Comparison of ENCODE assay signal across 8 mouse cellular contexts in genomic region chr14:73385720-73386374, GRCm38 (mm10). TPM values are rescaled to one million over a fixed set of nuclear protein-coding genes. Genes with fewer than 3 reads are reported as not detected.
A peak's percentile ranks its signal among the peaks of the same experiment; 100 is the strongest.
DNase-seq lines count a peak whose midpoint lies in the region; ATAC-seq and TF ChIP-seq lines count a peak whose summit lies in the region.

No protein-coding gene starts in this region.

- H3K27ac ChIP-seq in heart, embryonic 12.5 days (ENCODE audit: poor library complexity, severe bottlenecking) = peak overlapping the region; percentile 98
- peak overlapping the region; percentile 59 for H3K27ac ChIP-seq in MEL (ENCODE audit: control insufficient read depth, low read depth, low read length)
- peak overlapping the region; percentile 96; the same call in 1 of the 2 replicates for H3K27ac ChIP-seq in forebrain, embryonic 15.5 days (replicated peaks)
- H3K27ac ChIP-seq in liver, postnatal 0 days (ENCODE audit: low read depth) = peak overlapping the region; percentile 98

- no peak for TF ChIP-seq POLR2A in MEL (IDR thresholded peaks at IDR 0.05; ENCODE audit: control insufficient read depth in 1 of 2, insufficient read depth in 1 of 2, low read depth in 1 of 2, low read length in 2 of 2, poor library complexity in 1 of 2)

- no peak for TF ChIP-seq CTCF in MEL (IDR thresholded peaks at IDR 0.05 in 2 of 3, conservative IDR thresholded peaks at IDR 0.05 in 1 of 3; ENCODE audit: control insufficient read depth in 1 of 3, insufficient read depth in 1 of 3, low read depth in 2 of 3, low read length in 3 of 3, poor library complexity in 1 of 3, severe bottlenecking in 1 of 3)
- no peak for TF ChIP-seq CTCF in liver, postnatal 0 days (IDR thresholded peaks at IDR 0.05; ENCODE audit: low read depth)

- H3K9me3 ChIP-seq in heart, embryonic 12.5 days (replicated peaks) = no peaks in the 10 kb centered on the region
- H3K9me3 ChIP-seq in MEL (replicated peaks; ENCODE audit: insufficient read depth, low read length) = no peaks in the 10 kb centered on the region
- H3K9me3 ChIP-seq in forebrain, embryonic 15.5 days = no peaks in the 10 kb centered on the region
- no peaks in the 10 kb centered on the region for H3K9me3 ChIP-seq in liver, postnatal 0 days (ENCODE audit: low read length)

- no peak for DNase-seq in heart, postnatal 14 days
- no peak for DNase-seq in MEL (ENCODE audit: low read depth, low spot score)
- no peak for DNase-seq in liver, postnatal 0 days
- no peak for DNase-seq in thymus, postnatal 36 days
- DNase-seq in spleen, postnatal 36 days (ENCODE audit: low spot score in 2 of 2) = no peak
- no peak for DNase-seq in layer of hippocampus, postnatal 25 days (ENCODE audit: extremely low spot score in 1 of 2, low spot score in 1 of 2)

- no peaks in the 10 kb centered on the region for H3K36me3 ChIP-seq in heart, embryonic 12.5 days
- H3K36me3 ChIP-seq in MEL (ENCODE audit: control insufficient read depth in 1 of 2, insufficient read depth in 2 of 2, low read length in 2 of 2) = peaks cover 0 to 42% of the 10 kb centered on the region in 2 experiments; a peak in 2 of 4 replicates
- no peaks in the 10 kb centered on the region for H3K36me3 ChIP-seq in forebrain, embryonic 15.5 days
- H3K36me3 ChIP-seq in liver, postnatal 0 days (replicated peaks; ENCODE audit: insufficient read depth, low read length) = peaks cover 5% of the 10 kb centered on the region; the same call in 1 of the 2 replicates

- peaks cover 38% of the 10 kb centered on the region for H3K4me1 ChIP-seq in heart, embryonic 12.5 days (replicated peaks)
- H3K4me1 ChIP-seq in MEL (ENCODE audit: control insufficient read depth in 1 of 2, insufficient read depth in 2 of 2, low read length in 2 of 2) = peaks cover 13 to 22% of the 10 kb centered on the region in 2 experiments
- peaks cover 48% of the 10 kb centered on the region for H3K4me1 ChIP-seq in forebrain, embryonic 15.5 days
- H3K4me1 ChIP-seq in liver, postnatal 0 days (ENCODE audit: insufficient read depth) = peaks cover 54% of the 10 kb centered on the region

- TF ChIP-seq RAD21 in MEL (IDR thresholded peaks at IDR 0.05; ENCODE audit: low read depth, low read length) = no peak

- no peak for TF ChIP-seq EP300 in MEL (IDR thresholded peaks at IDR 0.05; ENCODE audit: low read depth in 1 of 2, low read length in 2 of 2)
- no peak for TF ChIP-seq EP300 in liver, postnatal 0 days (IDR thresholded peaks at IDR 0.05; ENCODE audit: low read depth)

- H3K79me2 ChIP-seq in MEL (ENCODE audit: control insufficient read depth, insufficient read depth, low read length, poor library complexity) = peaks cover 15% of the 10 kb centered on the region

- intact Hi-C loops in heart, postnatal 14 days (cut with DNase I) = loop anchor here (2.0 kb wide), 1 partner anchor 89 kb away; no protein-coding TSS in a partner anchor

- no peak overlapping the region for H3K9ac ChIP-seq in heart, embryonic 12.5 days
- no peak overlapping the region for H3K9ac ChIP-seq in MEL (ENCODE audit: control insufficient read depth, low read depth, low read length, poor library complexity, severe bottlenecking)
- no peak overlapping the region for H3K9ac ChIP-seq in forebrain, embryonic 15.5 days (replicated peaks)
- H3K9ac ChIP-seq in liver, postnatal 0 days (replicated peaks) = peak overlapping the region; percentile 97; the same call in 1 of the 2 replicates

- WGBS in heart, embryonic 12.5 days = 83% methylated on average over 2 of the region's 2 CpGs
- 78% methylated on average over 2 of the region's 2 CpGs for WGBS in forebrain, embryonic 15.5 days
- 70% methylated on average over 2 of the region's 2 CpGs for WGBS in liver, postnatal 0 days (ENCODE audit: insufficient replicate concordance)

- H3K27me3 ChIP-seq in heart, embryonic 12.5 days (replicated peaks) = no peaks in the 10 kb centered on the region
- H3K27me3 ChIP-seq in MEL (ENCODE audit: control insufficient read depth in 1 of 2, insufficient read depth in 2 of 2, low read length in 2 of 2) = no peaks in the 10 kb centered on the region
- H3K27me3 ChIP-seq in forebrain, embryonic 15.5 days = no peaks in the 10 kb centered on the region
- H3K27me3 ChIP-seq in liver, postnatal 0 days (ENCODE audit: insufficient read depth, low read length) = no peaks in the 10 kb centered on the region

- peak overlapping the region; percentile 76 for H3K4me3 ChIP-seq in heart, embryonic 12.5 days
- H3K4me3 ChIP-seq in MEL (ENCODE audit: control insufficient read depth in 1 of 2, insufficient read depth in 1 of 2, low read depth in 2 of 2, low read length in 2 of 2) = peak overlapping the region; percentile 39 to 93
- peak overlapping the region; percentile 99 for H3K4me3 ChIP-seq in forebrain, embryonic 15.5 days
- H3K4me3 ChIP-seq in liver, postnatal 0 days (ENCODE audit: low read depth, low read length) = peak overlapping the region; percentile 93; the same call in 1 of the 2 replicates

- H3K4me2 ChIP-seq in heart, embryonic 12.5 days = peak overlapping the region; percentile 71; the same call in 1 of the 2 replicates
- H3K4me2 ChIP-seq in forebrain, embryonic 15.5 days (replicated peaks) = peak overlapping the region; percentile 59; the same call in 1 of the 2 replicates
- H3K4me2 ChIP-seq in liver, postnatal 0 days (ENCODE audit: low read depth, low read length) = peak overlapping the region; percentile 82

- ATAC-seq in heart, embryonic 12.5 days (ENCODE audit: insufficient number of reproducible peaks, low FRiP score) = no peak
- peak; percentile 21; the same call in 1 of the 2 replicates for ATAC-seq in forebrain, embryonic 15.5 days (replicated peaks)
- ATAC-seq in liver, postnatal 0 days = peak; percentile 28

TF ChIP-seq in MEL, 35 proteins besides CTCF, POLR2A, EP300 and RAD21:
- TF ChIP-seq MXI1 (IDR thresholded peaks at IDR 0.05; ENCODE audit: low read depth, low read length) = 0 out of 2 replicates have a peak, but pooled peaks have one; percentile 13
- TF ChIP-seq CHD2 (IDR thresholded peaks at IDR 0.05; ENCODE audit: low read length) = no peak
- TF ChIP-seq ZMIZ1 (IDR thresholded peaks at IDR 0.05; ENCODE audit: low read depth, low read length) = no peak

RNA-seq across cellular contexts. Expression of gene Itm2b, which starts 0.8 kb away (rescaled TPM):
- polyA plus RNA-seq in heart, embryonic 12.5 days (2016; fragmentation: Nextera tagmentation; extraction: Ambion mirVana) = 642 and 652 TPM in 2 replicates
- 100 to 1,000 TPM; 584 to 674 TPM for total RNA-seq in heart, postnatal 14 days (2021)
- 54.0 and 56.3 TPM in 2 replicates for total RNA-seq in MEL (2012; rRNA removed)
- 100 to 1,000 TPM; 101 to 312 TPM for polyA plus RNA-seq in MEL (2012; ENCODE audit: insufficient read depth in 1 of 2, insufficient read length in 2 of 2, low read depth in 1 of 2, low replicate concordance in 2 of 2, missing spikeins in 1 of 2)
- polyA plus RNA-seq in forebrain, embryonic 15.5 days (2015; fragmentation: Nextera tagmentation; extraction: Ambion mirVana) = 640 and 665 TPM in 2 replicates
- polyA plus RNA-seq in liver, postnatal 0 days (2015; fragmentation: Nextera tagmentation; extraction: Ambion mirVana) = 961 and 1,004 TPM in 2 replicates
- 1,000 to 10,000 TPM; 1,010 to 1,023 TPM for total RNA-seq in layer of hippocampus, postnatal 25 days (2021)
